Mouse (Mus musculus): ENCODE measurements around the gene Prss56. TPM values are rescaled to one million over a fixed set of nuclear protein-coding genes. Genes with fewer than 3 reads are reported as not detected.
A peak's percentile ranks its signal among the peaks of the same experiment; 100 is the strongest.

The Prss56 gene
- polyA plus RNA-seq, 1 experiment = 1.5 TPM

DNA sequence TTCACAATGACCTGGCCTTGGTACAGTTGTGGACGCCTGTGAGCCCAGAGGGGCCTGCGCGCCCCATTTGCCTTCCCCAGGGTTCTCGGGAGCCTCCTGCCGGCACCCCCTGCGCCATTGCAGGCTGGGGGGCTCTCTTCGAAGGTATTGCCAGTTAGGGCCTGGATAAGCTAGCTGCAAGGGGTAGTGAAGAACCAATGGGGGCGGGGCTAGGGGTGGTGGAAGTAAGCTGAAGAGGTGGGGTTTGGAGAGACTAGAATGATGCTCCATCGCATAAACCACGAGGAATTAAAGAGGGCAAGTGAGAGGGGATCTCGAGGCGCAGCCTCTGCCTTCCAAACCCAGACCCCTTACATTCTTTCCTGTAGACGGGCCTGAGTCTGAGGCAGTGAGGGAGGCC, 2.4 kb downstream of the Prss56 start:
- no peak for DNase-seq (ENCODE audit: low read depth)

DNA sequence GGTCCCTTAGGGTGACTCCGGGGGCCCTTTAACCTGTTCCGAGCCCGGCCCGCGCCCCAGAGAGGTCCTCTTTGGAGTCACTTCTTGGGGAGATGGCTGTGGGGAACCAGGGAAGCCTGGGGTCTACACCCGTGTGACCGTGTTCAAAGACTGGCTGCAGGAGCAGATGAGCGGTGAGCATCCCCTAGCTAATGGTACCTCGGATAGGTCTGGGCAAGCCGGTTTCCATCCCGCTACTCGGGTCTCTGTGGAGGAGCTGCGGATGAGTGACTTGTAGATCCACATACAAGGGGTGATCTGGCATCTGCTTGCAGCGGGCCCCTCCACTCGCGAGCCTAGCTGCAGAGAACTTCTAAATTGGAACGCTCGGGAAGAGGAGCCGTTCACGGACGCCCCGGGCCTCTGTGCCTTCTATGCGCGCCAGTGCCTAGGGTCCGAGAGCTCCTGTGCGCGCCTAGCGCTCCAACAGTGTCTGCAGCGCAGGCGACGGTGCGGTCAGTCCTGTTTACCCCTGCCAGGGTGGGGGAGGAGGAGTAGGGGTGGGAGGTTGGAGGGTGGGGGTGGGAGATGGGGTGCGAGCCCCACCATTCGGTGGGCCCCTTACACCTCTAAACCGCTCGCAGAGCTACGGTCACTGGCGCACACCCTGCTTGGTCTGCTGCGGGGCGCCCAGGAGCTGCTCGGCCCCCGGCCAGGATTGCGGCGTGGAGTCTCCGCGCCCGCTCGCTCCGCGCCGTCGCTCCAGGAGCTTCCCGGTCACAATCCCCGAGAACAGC, 3.3 kb downstream of the Prss56 start:
- no peak for DNase-seq (ENCODE audit: low read depth)

DNA sequence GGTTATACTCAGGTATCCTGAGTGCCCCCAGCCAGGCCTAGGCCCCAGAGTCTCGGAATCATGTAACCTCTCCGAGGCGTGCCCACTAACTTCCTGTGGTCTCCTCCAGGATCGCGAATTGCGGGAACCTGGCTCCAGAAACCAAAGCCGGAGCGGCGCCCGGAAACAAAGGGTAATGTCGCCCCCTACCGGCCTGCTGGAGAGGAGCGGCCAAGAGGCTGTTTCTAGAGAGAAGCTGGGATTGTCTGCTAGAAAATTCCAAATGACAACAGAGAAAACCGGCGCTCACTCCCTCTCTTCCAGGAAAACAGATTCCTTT, 3.9 kb downstream of the Prss56 start:
- DNase-seq (ENCODE audit: low read depth) = no peak

DNA sequence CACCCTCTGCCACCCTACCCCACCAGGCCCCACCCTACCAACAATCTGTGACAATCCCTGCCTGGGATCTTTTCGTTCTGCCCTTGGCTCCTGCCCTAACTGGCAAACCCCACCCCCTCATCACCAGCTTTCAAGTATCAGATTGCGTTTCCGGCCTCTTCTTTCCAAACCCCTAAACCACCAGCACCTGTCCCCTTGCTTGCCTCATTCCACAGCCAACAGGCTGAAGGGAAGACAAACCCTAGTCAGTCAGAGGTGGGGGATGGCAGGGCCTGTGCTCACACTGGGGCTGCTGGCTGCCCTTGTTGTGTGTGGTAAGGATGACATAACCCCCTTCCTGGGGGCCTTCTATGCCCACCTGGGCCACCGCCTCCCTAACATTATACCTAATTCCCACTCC, 7.3 kb downstream of the Prss56 start, which contains the start of gene Chrnd:
Gene Chrnd, plus strand, starts transcription at position 179 of the 400 bp plus-strand sequence.
- no peak for DNase-seq (ENCODE audit: low read depth)

DNA sequence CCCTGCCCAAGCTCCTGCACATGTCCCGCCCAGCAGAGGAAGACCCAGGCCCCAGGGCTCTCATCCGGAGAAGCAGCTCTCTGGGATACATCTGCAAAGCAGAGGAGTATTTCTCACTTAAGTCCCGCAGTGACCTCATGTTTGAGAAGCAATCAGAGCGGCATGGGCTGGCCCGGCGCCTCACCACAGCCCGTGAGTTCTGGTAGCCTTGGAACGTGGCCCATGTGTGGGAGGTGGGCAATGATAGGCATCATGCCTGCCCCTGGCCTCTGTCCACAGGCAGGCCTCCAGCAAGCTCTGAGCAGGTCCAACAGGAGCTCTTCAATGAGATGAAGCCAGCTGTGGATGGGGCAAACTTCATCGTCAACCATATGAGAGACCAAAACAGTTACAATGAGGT, 14.2 kb downstream of the Prss56 start:
- no peak for DNase-seq (ENCODE audit: low read depth)

DNA sequence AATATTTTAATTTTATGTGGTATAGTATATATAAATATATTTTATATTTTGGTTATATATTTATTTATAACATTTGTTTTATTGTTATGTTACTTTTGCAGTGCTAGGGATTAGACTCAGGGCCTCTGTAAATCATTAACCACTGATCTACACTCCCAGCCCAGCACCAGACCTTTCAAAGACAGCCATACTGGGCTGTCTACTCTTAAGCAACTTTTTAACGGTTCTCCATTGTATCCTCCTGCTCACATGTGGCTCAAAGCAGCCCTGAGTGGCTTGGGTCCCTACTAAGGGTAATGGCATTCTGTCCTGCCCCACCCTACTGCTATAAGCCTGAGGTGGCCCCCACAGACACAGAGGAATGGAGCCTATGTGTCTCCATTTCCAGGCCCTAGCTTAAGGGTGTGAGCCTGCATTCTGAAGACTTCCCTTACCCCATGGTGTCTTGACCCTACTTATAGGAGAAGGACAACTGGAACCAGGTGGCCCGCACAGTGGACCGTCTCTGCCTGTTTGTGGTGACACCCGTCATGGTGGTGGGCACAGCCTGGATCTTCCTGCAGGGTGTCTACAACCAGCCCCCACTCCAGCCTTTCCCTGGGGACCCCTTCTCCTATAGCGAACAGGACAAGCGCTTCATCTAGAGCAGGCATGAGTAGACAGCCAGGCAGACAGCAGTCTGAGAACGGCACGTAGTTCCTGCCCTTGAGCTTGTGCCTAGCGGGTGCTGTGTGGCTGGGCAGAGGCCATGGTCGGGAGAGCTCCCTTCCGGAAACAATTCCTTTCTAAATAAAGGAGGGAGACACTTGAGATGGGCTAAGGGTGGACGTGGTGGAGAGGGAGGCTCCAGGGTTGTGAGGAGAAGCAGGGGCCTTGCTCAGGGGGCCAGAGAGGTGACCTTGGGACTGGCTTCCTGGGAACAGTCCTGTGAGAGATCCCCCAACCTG, 15.3 kb downstream of the Prss56 start:
- DNase-seq (ENCODE audit: low read depth) = no peak

DNA sequence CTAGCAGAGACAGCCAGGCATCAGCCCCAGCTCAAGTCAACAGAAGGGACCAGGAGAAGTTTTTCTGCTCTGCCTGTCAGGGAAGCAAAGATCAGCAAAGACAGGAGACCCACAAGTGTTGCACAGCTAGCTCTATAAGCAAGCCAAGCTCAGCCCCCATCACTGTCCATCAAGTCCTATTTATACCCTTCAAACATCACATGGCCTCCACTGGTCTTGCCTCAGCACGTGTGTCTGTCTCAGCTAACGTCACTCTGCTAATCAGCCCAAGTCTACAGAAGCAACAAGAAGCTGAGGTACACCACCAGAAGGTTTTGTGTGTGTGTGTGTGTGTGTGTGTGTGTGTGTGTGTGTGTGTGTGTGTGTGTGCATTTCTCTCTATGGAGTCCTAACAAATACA, 17.7 kb downstream of the Prss56 start:
- no peak for DNase-seq (ENCODE audit: low read depth)

DNA sequence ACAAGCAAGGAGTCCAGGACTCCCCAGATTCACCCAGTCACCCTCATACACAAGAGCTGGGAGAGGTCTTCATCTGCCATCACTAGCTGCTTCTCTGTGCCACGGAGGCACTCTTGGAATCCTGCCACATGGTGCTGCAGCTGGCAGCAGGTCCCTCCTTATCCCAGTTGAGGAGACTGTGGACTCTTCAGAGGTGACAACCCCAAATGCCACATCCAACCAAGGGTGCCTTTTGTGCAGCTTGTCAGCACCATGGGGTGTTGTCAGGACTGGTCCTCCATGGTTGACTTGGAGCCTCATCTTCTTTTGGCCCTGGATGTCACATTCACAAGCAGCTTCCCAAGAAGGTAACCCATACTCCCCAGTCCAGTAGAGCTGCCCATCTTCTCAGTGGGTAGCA, 18.7 kb downstream of the Prss56 start:
- no peak for DNase-seq (ENCODE audit: low read depth)

DNA sequence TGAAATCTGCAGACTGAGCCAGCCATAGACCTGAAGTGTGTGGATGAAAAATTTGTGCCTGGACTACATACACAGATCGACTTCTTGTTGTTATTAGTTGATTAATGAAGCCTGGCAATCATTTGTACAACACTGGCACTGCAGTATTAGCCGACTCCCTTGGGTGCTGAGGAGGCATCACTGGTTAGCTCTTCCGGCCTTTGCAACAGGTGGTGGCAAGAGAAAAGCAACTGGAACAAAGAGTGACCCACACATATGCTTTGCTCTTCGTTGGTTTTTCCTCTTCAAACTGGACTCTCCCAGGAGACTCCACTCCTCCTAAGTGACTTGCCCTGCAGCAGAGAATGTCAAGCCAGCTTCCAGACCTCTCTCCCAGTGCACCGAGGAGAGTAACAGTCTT, 20.7 kb downstream of the Prss56 start:
- no peak for DNase-seq (ENCODE audit: low read depth)

DNA sequence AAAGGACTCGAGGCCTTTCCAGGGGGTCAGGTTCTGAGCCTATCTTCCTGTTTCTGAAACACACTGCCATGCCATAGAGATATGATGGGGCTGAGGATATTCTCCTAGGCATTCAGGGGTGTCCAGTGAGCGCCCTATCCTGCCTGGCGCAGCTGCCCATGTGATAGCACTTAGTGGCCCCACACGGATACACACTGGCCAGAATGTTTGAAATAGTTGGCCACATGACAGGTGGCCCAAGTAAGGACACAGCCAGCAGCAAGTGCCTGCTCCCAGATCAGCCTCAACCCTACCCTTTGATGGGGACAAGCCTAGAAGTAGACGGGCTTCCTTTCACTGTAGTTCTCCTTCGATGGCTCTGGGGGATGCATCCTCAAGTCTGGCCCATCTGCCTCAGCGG, 21.4 kb downstream of the Prss56 start, which contains the start of gene Chrng:
Gene Chrng, plus strand, starts transcription at position 193 of the 400 bp plus-strand sequence.
- DNase-seq (ENCODE audit: low read depth) = no peak

DNA sequence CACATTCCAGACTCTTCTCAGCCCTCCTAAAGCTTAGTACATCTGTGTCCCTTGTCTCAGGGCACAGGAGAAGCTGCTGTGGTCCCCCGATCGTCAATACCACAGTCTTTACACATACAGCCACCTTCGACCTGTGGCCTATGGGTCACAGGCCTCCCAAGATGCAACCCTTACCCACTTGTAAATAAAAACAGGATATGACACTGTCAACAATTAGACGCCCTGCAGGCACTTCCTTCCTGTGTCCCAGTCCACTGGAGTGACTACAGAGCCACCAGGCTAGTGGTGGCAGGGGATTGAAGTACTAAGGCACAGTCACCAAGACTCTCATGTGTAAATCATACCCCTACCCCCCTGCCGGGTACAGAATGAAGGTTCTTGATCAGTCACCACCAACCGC, 21.9 kb downstream of the Prss56 start:
- no peak for DNase-seq (ENCODE audit: low read depth)

DNA sequence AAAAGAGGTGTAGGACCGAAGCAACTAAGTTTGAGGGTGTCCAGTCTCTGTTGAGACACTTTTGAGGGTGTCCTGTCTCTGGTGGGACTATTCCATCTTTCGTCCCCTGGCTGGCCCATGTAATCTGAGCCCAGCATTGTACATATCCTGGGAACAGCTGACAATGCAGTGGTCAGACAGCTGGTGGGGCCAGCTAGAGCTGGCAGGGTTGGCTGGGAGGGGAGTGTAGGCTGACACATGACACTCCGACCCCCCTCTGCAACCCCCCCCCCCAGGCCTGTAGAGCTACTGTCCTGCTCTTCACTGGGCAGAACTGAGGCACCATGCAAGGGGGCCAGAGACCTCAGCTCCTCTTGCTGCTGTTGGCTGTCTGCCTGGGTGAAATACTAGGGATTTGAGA, 22.4 kb downstream of the Prss56 start:
- DNase-seq (ENCODE audit: low read depth) = no peak

DNA sequence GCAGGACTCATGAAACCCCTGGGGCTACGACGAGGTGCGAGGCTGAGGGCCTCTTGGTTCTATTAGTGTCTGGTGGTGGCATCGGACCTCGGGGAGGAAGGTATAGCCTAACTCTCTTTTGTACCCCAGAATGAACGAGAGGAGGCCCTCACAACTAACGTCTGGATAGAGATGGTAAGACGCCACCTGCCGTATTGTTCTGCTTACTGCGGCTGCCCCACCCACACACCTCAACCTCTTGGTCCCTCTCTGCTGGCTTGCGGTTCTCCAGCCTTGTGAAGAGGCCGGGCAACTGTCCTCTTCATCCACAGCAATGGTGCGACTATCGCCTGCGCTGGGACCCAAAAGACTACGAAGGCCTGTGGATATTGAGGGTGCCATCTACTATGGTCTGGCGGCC, 23.2 kb downstream of the Prss56 start:
- no peak for DNase-seq (ENCODE audit: low read depth)

DNA sequence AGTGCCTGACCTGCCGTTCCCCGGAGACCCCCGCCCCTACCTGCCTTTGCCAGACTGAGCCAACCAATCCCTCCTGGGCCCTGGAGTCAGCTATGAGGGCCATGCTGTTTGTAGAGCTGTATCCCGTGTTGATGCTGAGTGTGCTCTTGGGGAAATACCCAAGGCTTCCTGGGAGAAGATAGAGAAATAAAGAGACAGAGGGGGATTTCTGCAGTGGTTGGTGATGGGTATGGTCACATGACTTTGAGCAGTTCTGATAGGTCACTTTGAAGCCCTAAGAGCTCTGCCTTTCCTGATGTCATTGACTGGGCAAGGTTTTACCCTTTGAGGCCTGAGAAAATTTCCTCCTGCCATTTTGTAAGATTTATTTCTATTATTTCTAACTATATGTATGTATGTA, 28.3 kb downstream of the Prss56 start:
- no peak for DNase-seq (ENCODE audit: low read depth)

DNA sequence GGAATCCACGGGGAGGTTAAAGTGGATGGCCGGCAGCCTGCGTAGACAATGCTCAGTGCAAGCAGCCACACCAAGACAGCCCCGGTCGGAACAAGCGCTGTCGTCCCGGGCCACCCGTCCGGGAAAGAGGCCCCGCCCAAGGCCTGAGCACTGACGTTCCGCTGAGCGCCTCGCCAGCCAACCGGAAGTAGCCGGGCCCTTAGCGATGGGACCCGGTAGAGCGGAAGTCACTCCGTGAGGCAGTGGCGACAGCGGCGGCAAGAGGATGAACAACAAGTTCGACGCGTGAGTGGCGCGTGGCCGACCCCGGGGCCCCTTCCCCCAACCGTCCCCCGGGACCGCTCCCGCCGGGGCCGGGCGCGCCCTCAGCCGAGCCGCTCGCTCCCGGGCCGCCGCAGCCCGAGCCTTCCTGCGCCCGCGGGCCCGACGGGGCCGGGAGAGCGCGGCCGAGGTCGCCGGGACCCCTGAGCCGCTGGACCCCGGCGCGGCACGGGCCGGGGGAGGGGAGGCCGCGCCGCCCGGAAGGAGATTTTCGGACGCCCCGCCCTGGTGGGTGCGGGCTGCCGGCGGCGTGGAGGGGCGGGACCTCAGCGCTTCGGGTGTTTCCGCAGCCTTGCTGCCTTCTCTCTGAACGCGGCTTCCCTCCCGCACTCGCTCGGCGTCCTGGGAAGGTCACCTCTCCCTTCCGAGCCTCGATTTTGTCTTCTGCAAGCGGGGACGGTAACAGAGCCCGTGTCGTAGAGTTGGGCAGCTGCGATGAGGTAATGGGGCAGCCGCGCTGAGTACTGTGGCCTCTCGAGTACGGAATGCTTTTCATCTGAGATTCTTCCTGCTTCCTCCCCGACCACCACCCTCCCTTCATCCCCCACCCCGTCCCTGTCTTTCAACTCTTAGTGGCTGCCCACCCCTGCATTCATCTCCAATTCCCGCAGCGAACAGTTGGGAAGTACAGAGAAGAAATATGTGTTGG, 30.9 kb downstream of the Prss56 start, which contains the start of gene Eif4e2:
Gene Eif4e2, plus strand, starts transcription at position 180 of the 970 bp plus-strand sequence.
- DNase-seq (ENCODE audit: low read depth) = peak; percentile 30

DNA sequence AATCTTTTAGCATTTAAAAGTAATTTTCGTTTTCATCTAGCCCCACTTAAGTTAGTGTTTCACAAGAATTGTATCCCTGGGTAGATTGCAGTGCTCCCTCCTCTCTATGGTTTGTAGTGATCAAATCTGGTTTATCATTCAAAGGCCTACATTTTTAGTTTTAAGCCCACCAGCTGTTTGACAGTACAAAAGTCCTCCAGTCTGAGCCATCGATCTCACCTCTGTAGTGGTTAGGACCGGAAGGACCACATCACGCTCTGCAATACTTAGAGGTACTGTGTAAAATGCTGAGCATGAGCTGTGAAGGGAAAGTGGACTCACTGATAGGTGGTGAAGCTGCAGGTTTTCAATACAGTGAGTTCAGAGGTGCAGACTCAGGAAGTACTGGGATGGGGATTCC, 31.6 kb downstream of the Prss56 start:
- no peak for DNase-seq (ENCODE audit: low read depth)

DNA sequence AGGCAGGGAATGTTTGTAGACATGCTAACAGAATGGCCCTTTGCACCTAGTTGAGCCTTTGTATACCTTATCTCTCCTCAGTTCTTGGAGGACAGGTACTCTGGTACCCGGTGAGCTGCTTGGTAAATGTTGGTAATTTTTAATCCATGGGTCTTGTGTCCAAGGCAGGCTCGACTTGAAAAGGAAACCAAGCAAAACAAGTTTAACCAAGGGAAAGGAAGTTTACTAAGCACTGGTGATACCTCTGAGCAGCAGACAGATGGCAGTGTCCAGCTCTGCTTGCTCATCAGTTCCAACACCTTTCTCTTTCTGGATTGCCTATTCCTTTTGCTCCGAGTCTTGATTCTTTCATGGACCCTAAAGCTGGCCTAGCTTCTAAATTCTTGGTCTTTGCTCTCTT, 34.8 kb downstream of the Prss56 start:
- DNase-seq (ENCODE audit: low read depth) = no peak

DNA sequence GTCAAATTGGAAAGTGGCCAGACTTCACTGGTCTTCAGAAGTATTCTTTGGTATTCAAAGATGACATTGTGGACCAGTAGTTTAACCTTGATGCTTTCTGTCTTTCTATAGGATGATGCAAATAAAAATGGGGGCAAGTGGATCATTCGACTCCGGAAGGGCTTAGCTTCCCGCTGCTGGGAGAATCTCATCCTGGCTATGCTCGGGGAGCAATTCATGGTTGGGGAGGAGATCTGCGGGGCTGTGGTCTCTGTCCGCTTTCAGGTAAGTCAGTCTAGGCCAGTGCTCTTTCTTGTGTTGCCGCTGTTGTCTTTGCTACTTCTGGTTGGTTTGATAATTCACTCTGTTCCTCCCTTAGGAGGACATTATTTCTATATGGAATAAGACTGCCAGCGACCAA, 42.6 kb downstream of the Prss56 start:
- no peak for DNase-seq (ENCODE audit: low read depth)

DNA sequence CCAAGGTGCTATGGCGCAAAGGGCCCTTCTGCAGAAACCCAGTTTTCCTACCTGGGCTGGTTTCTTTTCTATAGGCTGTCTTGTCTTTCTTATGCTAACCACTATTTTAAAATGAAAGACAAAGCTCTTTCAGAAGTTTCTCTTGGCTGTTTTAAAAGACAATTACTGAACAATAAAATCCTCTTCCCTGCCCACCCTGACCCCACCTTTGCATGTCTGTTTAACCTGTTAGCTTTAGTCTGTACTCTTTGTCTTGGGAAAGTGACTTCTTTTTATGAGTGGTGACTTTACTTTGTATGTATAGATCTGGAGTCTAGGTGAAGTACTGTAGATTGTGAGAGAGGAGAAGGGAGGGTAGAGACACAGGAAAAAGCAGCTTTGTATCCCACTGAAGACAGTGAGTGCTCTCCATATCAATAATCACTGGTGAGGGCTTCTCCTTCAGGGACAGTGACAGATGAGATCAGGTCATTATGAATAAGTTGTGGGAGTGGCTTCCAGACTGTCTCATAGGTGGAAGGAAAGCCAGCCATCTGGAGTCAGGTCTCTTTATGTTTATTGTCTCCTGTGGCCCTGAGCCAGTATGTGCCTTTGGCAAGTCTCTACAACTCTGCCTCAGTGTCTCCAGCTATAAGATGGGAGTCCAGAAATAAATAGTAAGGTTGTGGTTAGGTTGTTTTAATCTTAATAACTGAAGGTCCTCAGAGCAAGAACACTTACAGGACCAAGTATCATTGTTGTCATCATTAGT, 43.5 kb downstream of the Prss56 start:
- DNase-seq (ENCODE audit: low read depth) = no peak

DNA sequence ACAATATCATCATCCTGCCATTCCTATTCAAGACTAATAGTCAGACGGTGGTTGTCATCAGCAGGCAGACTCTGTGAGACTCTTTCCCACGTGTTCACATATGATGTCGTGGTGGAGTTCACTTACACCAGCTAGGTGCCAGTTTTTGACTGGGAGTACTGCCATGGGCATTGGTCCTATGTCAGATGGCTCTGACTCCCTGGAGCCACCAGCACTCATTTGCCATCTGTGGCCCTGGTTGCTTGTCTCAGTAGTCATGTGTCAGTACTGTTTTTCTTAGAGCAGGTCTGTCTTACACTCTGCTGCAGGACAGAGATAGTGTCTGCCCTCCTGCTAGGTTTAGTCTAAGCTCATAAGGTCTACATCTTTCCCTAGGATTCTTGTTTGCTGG, 44.0 kb downstream of the Prss56 start:
- DNase-seq (ENCODE audit: low read depth) = no peak

DNA sequence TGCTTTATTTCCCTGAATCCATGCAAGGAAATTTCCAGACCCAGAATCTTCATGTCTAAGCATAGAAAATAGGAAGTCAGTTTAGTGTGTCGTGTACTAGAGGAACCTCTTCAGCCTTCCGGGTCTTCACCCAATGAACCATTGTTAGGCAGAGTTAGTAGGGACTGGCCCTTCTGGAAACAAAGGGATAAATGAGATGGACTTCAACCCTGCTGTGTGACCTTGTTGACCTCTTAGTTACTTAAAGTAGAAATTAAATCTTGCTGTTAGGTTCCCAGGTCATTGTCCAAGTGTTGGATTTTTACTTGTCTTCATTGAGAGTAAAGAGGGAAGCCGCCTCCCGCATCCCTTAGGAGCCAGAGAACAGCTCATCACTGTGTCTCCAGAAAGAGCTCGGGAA, 47.5 kb downstream of the Prss56 start:
- DNase-seq (ENCODE audit: low read depth) = no peak

Data from gonadal fat pad, adult 2 months (tissue).